Mouse (Mus musculus) lung, adult 2 months (tissue): ENCODE measurements around the gene Ttc39a. TPM values are rescaled to one million over a fixed set of nuclear protein-coding genes. Genes with fewer than 3 reads are reported as not detected.
"Not testable (repeated sequence)": the region's sequence is repeated elsewhere in the genome, so short reads cannot be mapped to it uniquely, and the experiment has no call there.

Source experiments
- DNase-seq: peaks from one replicate; pipeline ENCODE4 v3.0.0; 2022
- H3K4me1 ChIP-seq: fragments of 200-500 bp; 2 replicates; pipeline ENCODE4 v1.6.1; 2011; ENCODE audit warnings: low read length; ENCODE audit not compliant: control insufficient read depth, insufficient read depth
- H3K4me3 ChIP-seq: fragments of 200-500 bp; replicated peaks from 2 replicates; pipeline ENCODE3; 2011; ENCODE audit warnings: low read depth, mild to moderate bottlenecking, control low read depth, low read length; ENCODE audit errors: extremely low read depth
- CTCF ChIP-seq: fragments of 200-500 bp; IDR thresholded peaks from 2 replicates; pipeline ENCODE4 v1.5.1; 2011; ENCODE audit warnings: mild to moderate bottlenecking, low read length, control low read depth; ENCODE audit not compliant: insufficient read depth
- POLR2A ChIP-seq: fragments of 200-500 bp; IDR thresholded peaks from 2 replicates; pipeline ENCODE4 v1.6.1; 2011; ENCODE audit warnings: low read depth, mild to moderate bottlenecking, control low read depth, low read length, borderline replicate concordance; ENCODE audit errors: extremely low read depth
- WGBS: fragments of 180-500 bp; shearing (Covaris S2); methylation state at CpG from one replicate; pipeline ENCODE4 v1.1.7; 2018; 5-methylcytosine and 5-hydroxymethylcytosine counted together
- polyA plus RNA-seq: library from polyadenylated mRNA; depleted of rRNA; stranded (reverse); fragments of >200 nt; gene quantifications from 2 replicates; pipeline ENCODE4 v1.2.3, GENCODE M21; 2012; rRNA removed

Ttc39a gene
- 14.8 and 16.4 TPM in 2 replicates for polyA plus RNA-seq

DNA sequence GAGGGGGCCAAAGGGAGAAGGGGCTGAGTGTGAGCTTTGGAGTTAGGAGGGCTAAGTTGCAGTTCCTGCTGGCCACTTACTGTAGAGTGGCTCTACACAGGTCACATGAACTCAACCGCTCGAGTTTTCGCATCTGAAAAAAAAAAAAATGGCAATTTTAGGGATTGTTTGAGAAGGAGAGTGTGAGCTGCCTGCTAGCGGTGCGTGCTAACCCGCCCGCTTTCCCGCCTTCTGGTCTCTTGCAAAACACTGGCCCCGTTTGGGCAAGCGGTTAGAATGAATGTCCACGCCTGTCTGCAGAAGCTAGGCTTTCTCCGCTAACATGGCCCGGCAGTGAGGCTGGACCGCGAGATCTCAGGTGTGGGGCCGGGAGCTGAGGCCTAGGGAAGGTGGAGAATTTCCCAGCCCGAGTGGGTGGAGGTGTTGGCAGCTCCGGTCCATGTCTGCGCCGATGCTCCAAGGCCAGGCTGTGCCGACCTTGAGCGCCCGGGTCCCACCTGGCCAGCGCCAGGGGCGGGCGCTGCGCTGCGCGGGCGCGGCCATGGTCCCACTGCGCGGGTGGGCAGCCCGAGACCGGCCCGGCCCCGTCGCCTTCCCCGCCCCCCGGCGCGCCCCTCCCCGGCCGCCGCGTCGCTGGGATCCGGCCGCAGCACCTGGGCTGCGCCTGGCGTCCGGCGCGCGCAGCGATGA, at the start of gene Ttc39a:
Gene Ttc39a, plus strand, starts transcription at position 138 of the 690 bp plus-strand sequence.
- Histone ChIP-seq H3K4me3 (peak within 1 kb of the TSS; percentile 51), H3K4me1 (peaks cover 9% of the 10 kb centered on the region)
- WGBS: under 1% methylated on average over 49 of the region's 56 CpGs
- DNase-seq: peak; percentile 60
- no peak for TF ChIP-seq POLR2A
- TF ChIP-seq CTCF: no peak

GRCm38 (mm10) chr4:109378107-109378506, 28.3 kb upstream of the Ttc39a start:
- H3K4me1 ChIP-seq: no peaks in the 10 kb centered on the region
- DNase-seq: no peak
- no peak overlapping the region for H3K4me3 ChIP-seq
- 88% methylated on average over 1 of the region's 1 CpGs for WGBS
- TF ChIP-seq POLR2A (no peak), CTCF (no peak)

DNA sequence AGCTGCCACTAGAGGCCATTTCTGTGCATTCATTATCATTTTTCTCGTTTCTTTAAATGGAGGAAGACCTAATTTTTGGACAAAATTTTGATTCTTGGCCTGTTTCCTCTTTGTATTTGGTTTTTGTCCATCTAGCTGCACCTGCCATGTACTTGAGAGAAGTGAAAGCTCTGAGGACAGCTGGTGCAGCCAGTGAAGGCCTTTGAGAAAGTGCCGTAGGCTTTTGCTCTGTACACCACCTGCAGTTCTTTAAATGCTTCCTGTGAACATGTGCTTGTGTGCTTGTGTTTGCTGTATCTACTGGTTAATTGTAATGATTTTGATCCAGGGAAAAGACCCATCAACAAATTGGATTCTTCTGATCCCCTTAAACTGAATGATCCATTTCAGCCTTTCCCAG, 24.0 kb upstream of the Ttc39a start:
- TF ChIP-seq CTCF (no peak), POLR2A (no peak)
- DNase-seq: no peak
- whole genome bisulfite sequencing: 77% methylated on average over 2 of the region's 2 CpGs
- H3K4me1 ChIP-seq: no peaks in the 10 kb centered on the region
- no peak overlapping the region for H3K4me3 ChIP-seq

- no peak overlapping the region for H3K4me3 ChIP-seq
- TF ChIP-seq CTCF: no peak
- no peak for DNase-seq
- WGBS: 69% methylated on average over 4 of the region's 4 CpGs
- H3K4me1 ChIP-seq: no peaks in the 10 kb centered on the region
Observed at GRCm38 (mm10) chr4:109385599-109385998, 20.8 kb upstream of the Ttc39a start.

- Histone ChIP-seq H3K4me1 (0 out of 2 replicates have a peak, but pooled peaks cover 2% of the 10 kb centered on the region), H3K4me3 (no peak overlapping the region)
- DNase-seq: no peak
- WGBS: 59% methylated on average over 6 of the region's 6 CpGs
- TF ChIP-seq CTCF (no peak), POLR2A (no peak)
Observed at GRCm38 (mm10) chr4:109393229-109393779, 13.1 kb upstream of the Ttc39a start.

GRCm38 (mm10) chr4:109393902-109394301, 12.5 kb upstream of the Ttc39a start:
- TF ChIP-seq CTCF (no peak), POLR2A (no peak)
- Histone ChIP-seq H3K4me3 (peak overlapping the region; percentile 6), H3K4me1 (0 out of 2 replicates have a peak, but pooled peaks cover 2% of the 10 kb centered on the region)
- WGBS: 10% methylated on average over 13 of the region's 13 CpGs
- peak; percentile 28 for DNase-seq

- 26% methylated on average over 13 of the region's 13 CpGs for WGBS
- no peak for DNase-seq
- H3K4me1 ChIP-seq: 0 out of 2 replicates have a peak, but pooled peaks cover 2% of the 10 kb centered on the region
- TF ChIP-seq POLR2A: no peak
- no peak for TF ChIP-seq CTCF
- H3K4me3 ChIP-seq: peak overlapping the region; percentile 6
Observed at GRCm38 (mm10) chr4:109394314-109395074, 11.9 kb upstream of the Ttc39a start.

DNA sequence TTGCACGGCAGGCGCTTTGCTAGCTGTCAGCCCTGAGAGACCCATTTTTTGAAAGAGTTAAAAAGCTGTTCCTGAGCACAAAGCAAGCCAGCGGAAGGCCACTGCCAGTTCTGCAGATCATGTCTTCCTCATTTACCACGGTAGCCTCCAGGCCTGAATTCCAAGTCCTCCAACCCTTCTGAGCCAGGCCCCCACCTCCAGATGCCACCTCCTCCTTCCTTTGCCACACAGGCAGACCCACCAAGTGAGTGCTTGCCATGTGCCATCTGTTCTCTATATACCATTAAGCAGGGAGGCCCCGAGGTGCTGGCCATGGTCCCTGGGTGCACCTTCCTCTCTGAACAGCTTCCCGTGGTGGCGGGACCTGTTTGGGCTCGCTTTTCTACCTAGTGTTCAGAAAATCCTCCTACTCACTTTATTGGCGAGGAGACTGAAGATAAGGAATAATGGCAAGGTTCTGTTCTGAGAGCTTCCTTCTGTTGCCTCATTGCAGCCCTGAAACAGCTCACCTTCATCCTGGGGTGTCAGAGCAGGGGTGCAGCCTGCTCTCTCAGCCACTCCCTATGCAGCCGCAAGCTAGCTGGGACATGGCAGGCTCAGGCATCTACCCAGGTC, 6.0 kb upstream of the Ttc39a start:
- H3K4me3 ChIP-seq: no peak overlapping the region
- 74% methylated on average over 10 of the region's 10 CpGs for WGBS
- H3K4me1 ChIP-seq: no peaks in the 10 kb centered on the region
- no peak for DNase-seq
- TF ChIP-seq CTCF: no peak
- TF ChIP-seq POLR2A: no peak

GRCm38 (mm10) chr4:109401176-109401689, 5.2 kb upstream of the Ttc39a start:
- Histone ChIP-seq H3K4me3 (no peak overlapping the region), H3K4me1 (peaks cover 6% of the 10 kb centered on the region)
- DNase-seq: no peak
- TF ChIP-seq POLR2A: no peak
- TF ChIP-seq CTCF: no peak
- WGBS: 64% methylated on average over 5 of the region's 5 CpGs

- 92% methylated on average over 3 of the region's 3 CpGs for WGBS
- not testable (repeated sequence) for H3K4me1 ChIP-seq, H3K4me3 ChIP-seq, DNase-seq
Observed at GRCm38 (mm10) chr4:109404908-109405307, 1.5 kb upstream of the Ttc39a start.
